Mouse (Mus musculus) right cerebral cortex, adult 2 months (tissue): Measurements from ENCODE around the gene Myl7.
"Not testable (repeated sequence)": the region's sequence is repeated elsewhere in the genome, so short reads cannot be mapped to it uniquely, and the experiment has no call there.

Source experiments
- DNase-seq, 2 experiments: peaks; one replicate each; pipeline ENCODE4 v3.0.0; 2021 to 2022; ENCODE audit warnings: low spot score in 2 of 2

The Myl7 gene

GRCm38 (mm10) chr11:5898531-5898930 lies at the start of gene Myl7:
Myl7 (minus strand) TSS chr11:5898782.
- no peak for DNase-seq

- DNase-seq: no peak
These were observed 49.2 kb upstream of the Myl7 start for GRCm38 (mm10) chr11:5947796-5948195.

GRCm38 (mm10) chr11:5945096-5945495 lies 46.5 kb upstream of the Myl7 start:
- no peak for DNase-seq

GRCm38 (mm10) chr11:5942966-5943365 lies 44.4 kb upstream of the Myl7 start:
- DNase-seq: no peak

GRCm38 (mm10) chr11:5934531-5934930 lies 35.9 kb upstream of the Myl7 start:
- not testable (repeated sequence) for DNase-seq

GRCm38 (mm10) chr11:5931947-5932346 lies 33.4 kb upstream of the Myl7 start:
- DNase-seq: not testable (repeated sequence)

GRCm38 (mm10) chr11:5930578-5930977 lies 32.0 kb upstream of the Myl7 start:
- DNase-seq: no peak

- no peak for DNase-seq
These were observed 28.2 kb upstream of the Myl7 start for GRCm38 (mm10) chr11:5926696-5927220.

- no peak for DNase-seq
These were observed 26.1 kb upstream of the Myl7 start for GRCm38 (mm10) chr11:5924699-5925098.

- no peak for DNase-seq
These were observed 21.9 kb upstream of the Myl7 start for GRCm38 (mm10) chr11:5920323-5920960.

GRCm38 (mm10) chr11:5919606-5920005 lies 21.0 kb upstream of the Myl7 start:
- no peak for DNase-seq

GRCm38 (mm10) chr11:5918111-5918510 lies 19.5 kb upstream of the Myl7 start:
- DNase-seq: no peak

- peak in 1 of 2 experiments; percentile 17 for DNase-seq
These were observed 17.6 kb upstream of the Myl7 start for GRCm38 (mm10) chr11:5916178-5916548.

GRCm38 (mm10) chr11:5915429-5916177 lies 17.0 kb upstream of the Myl7 start:
- peak in 1 of 2 experiments; percentile 40 for DNase-seq

GRCm38 (mm10) chr11:5914940-5915339 lies 16.4 kb upstream of the Myl7 start:
- no peak for DNase-seq

GRCm38 (mm10) chr11:5913936-5914335 lies 15.4 kb upstream of the Myl7 start:
- no peak for DNase-seq

- DNase-seq: peak in 1 of 2 experiments; percentile 24
These were observed 14.7 kb upstream of the Myl7 start for GRCm38 (mm10) chr11:5913256-5913655.

- DNase-seq: peak; percentile 76 to 77
These were observed 14.1 kb upstream of the Myl7 start for GRCm38 (mm10) chr11:5912635-5913034.

- no peak for DNase-seq
These were observed 10.1 kb upstream of the Myl7 start for GRCm38 (mm10) chr11:5908642-5909041.

- no peak for DNase-seq
These were observed 8.5 kb upstream of the Myl7 start for GRCm38 (mm10) chr11:5907096-5907495.

GRCm38 (mm10) chr11:5905778-5906518 lies 7.4 kb upstream of the Myl7 start:
- DNase-seq: peak in 1 of 2 experiments; percentile 14

- no peak for DNase-seq
These were observed 6.3 kb upstream of the Myl7 start for GRCm38 (mm10) chr11:5904871-5905270.
